Mouse (Mus musculus) ES-E14 (cell line): ENCODE data around the gene Ppp2r3a.

Source experiments
- HCFC1 ChIP-seq: IDR thresholded peaks from 2 replicates; pipeline ENCODE4 v1.6.1; 2012; ENCODE audit warnings: low read length, inconsistent platforms, borderline replicate concordance; ENCODE audit not compliant: insufficient read depth
- MAFK ChIP-seq: IDR thresholded peaks from 2 replicates; pipeline ENCODE4 v1.6.1; 2014; ENCODE audit warnings: mild to moderate bottlenecking, low read depth, low read length, inconsistent platforms; ENCODE audit not compliant: insufficient read depth
- ZC3H11A ChIP-seq: IDR thresholded peaks from 2 replicates; pipeline ENCODE4 v1.6.1; 2012; ENCODE audit warnings: low read depth, mild to moderate bottlenecking, inconsistent platforms, low read length, borderline replicate concordance
- ZNF384 ChIP-seq: IDR thresholded peaks from 2 replicates; pipeline ENCODE4 v1.6.1; 2012; ENCODE audit warnings: low read depth, low read length, inconsistent platforms

DNA sequence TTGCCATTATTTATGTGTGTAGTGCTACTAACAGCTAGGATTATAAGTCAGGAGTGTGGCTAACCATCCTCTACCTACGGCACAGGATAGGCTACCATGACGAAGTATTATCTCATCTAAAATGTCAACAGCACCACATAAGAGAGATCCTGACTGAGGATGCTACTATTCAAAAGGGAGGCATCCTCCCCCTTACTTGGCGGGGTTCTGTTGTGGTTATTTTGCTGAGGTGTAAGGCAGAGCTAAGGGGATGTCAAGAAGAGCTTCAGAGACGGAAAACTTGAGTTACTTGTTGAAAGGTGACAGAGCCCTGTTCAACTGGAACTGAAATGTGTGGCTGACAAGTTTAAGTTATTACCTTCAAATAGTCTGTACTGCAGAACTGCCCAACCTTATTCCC, 2.0 kb downstream of the Ppp2r3a start:
- TF ChIP-seq MAFK (no peak), ZNF384 (no peak), HCFC1 (no peak), ZC3H11A (no peak)
